Mouse (Mus musculus): ENCODE results near the gene Nsun6.

The Nsun6 gene

DNA sequence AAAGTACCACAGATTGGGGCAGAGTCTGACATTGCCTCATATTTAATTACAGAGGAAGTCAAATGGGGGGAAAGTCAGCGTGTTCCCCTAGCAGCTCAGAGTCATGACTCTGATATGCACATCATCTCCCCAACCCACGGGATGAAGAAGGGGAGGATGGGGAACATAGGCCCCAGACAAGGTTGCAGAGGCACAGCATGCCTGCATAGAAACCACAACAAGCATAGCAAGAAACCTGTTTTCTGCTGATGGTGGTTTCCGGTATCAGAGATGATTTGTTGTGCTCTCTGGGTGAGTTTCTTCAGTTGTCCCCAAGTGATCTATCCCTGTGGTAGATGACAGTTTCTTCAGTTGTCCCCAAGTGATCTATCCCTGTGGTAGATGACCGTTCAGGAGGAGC lies 62.3 kb downstream of the Nsun6 start:
- DNase-seq (ENCODE audit: low spot score), result no peak

DNA sequence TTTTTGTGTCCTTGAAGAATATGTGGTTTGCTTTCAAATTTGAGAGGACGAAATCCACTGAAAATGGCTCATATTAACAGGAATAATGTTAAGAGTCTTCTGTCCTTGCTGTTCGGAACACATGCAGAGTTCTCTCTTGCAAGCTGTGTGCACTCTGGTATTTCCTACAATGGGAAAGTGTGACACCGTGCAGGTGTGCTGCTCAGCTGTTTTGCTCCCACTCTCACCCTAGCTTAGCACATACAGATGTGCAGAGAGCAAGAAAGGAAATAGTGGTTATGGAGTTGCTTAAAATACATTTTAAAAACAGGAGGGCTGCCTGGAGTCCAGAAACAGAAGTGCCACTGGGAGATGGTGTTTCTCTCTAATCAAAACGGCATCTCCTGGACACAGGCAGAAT lies 65.5 kb downstream of the Nsun6 start:
- DNase-seq (ENCODE audit: low spot score), result no peak

DNA sequence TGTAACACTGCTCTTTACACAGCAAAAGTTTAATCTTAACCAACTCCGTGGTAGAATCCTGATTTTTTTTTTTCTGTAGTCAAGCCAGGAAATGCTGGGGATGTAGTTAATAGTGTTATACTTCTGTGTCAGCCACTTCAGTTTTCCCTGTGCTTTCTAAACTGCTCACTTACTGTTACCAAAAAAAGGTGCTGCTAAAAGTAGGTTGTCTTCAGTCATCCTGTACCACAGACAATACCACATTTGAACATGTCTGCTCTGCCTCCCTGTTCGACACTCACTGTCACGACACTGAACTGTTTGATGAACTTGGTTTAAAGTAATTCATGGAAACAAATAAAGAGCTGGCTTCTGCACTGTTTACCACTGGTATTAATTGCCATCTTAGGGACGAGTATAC lies 66.4 kb downstream of the Nsun6 start:
- no peak for DNase-seq (ENCODE audit: low spot score)

- DNase-seq (ENCODE audit: low spot score), result no peak
Measured at GRCm38 (mm10) chr2:14984029-14984428, 70.8 kb downstream of the Nsun6 start.

GRCm38 (mm10) chr2:14961493-14961892 lies 93.4 kb downstream of the Nsun6 start:
- no peak for DNase-seq (ENCODE audit: low spot score)

DNA sequence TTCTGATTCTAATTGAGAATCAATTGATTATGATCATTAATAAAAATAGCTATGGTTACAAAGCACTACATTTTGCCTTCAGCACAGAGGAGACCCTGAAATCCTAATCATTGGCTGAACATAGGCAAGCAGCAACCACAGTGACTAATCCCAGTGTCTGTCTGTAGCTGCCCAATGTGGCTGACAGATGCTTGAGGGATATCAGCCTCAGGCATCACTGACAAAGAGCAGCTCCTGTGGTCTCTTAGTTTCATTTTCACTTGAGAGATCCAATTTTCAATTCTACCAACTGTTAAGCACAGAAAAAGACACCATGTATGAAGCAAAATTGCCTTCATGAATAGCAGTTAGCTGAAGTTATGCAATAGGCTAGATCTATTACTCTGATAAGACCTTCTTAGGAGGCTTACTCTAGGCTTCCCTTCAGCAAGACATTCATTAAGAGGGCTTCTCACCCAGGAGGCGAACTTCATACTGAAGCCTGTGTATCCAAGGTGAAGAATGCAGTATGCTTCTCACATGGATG lies 93.8 kb downstream of the Nsun6 start:
- DNase-seq (ENCODE audit: low spot score), result no peak

GRCm38 (mm10) chr2:14953090-14953489 lies 101.8 kb downstream of the Nsun6 start:
- no peak for DNase-seq (ENCODE audit: low spot score)
